Mouse (Mus musculus) cortical plate, adult 2 months (tissue): Measurements from ENCODE around the gene Ripk1.

Source experiments
- CTCF ChIP-seq: fragments of 200-500 bp; IDR thresholded peaks from 2 replicates; pipeline ENCODE4 v1.5.1; 2011; ENCODE audit warnings: mild to moderate bottlenecking, control low read depth, low read length; ENCODE audit not compliant: insufficient read depth; ENCODE audit errors: extremely low read depth
- POLR2A ChIP-seq: fragments of 200-500 bp; IDR thresholded peaks from 2 replicates; pipeline ENCODE4 v1.6.1; 2011; ENCODE audit warnings: mild to moderate bottlenecking, low read length, control low read depth; ENCODE audit not compliant: insufficient read depth; ENCODE audit errors: extremely low read depth

GRCm38 (mm10) chr13:34037172-34038055 lies 35.3 kb downstream of the Ripk1 start, which contains the start of gene Bphl:
- TF ChIP-seq CTCF (no peak), POLR2A (peak; percentile 88)
